21 mouse cellular contexts compared by ENCODE assay signal in the genomic region with DNA sequence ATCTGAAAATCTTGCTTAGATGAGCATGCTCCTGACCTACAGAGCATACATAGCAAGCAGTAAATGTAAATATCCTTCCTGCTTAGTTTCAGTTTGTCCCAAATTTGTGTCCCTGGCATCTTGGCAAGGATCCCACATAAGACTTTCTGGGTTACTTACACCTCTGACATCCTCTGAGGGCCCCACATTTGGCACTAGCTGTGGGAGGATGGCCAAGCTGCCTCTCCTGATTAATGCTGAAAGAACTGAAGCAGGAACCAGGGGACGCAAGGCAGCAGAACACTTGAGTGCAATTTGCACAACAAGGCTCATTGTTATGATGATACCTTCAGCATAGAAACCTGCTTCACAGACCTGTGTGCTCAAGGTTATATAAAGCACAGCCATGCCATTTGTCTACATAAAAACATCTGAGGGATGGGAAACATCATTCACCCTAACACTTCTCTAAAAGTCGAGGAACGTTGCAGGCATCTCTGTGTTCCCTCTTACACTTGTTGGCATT.
"Had no signal": no experiment of that assay in that cellular context is flagged by ENCODE, and none has a peak within 500 bp of the region (broad histone marks: within the 10 kb centered on the region; RNA-seq: fewer than 3 reads in every experiment).

No protein-coding gene starts in this region.

- DNase-seq: kidney, adult 8-10 months; kidney, postnatal 10 days; kidney, postnatal 36 days; layer of hippocampus, postnatal 36 days; liver; lung, adult 18-20 months; thymus, adult 2 months; thymus, postnatal 14 days; thymus, postnatal 4 days had no signal

- H3K9me3 ChIP-seq: kidney, embryonic 15.5 days; limb, embryonic 10.5 days; liver, embryonic 15.5 days; midbrain, embryonic 12.5 days; midbrain, embryonic 15.5 days; neural tube, embryonic 13.5 days had no signal

- H3K27ac ChIP-seq: kidney, embryonic 15.5 days; left cerebral cortex, adult 2 months; limb, embryonic 10.5 days; limb, embryonic 13.5 days; liver, embryonic 12.5 days; liver, embryonic 15.5 days; macrophage; midbrain, embryonic 12.5 days; midbrain, embryonic 15.5 days; neural tube, embryonic 13.5 days; stomach, postnatal 0 days had no signal

- ATAC-seq: liver, embryonic 12.5 days; lung, postnatal 0 days; midbrain, embryonic 15.5 days had no signal

- H3K4me1 ChIP-seq: kidney, embryonic 15.5 days; limb, embryonic 10.5 days; limb, embryonic 13.5 days; liver, embryonic 12.5 days; liver, embryonic 15.5 days; midbrain, embryonic 12.5 days; midbrain, embryonic 15.5 days had no signal

- H3K4me2 ChIP-seq: kidney, embryonic 15.5 days; limb, embryonic 13.5 days; liver, embryonic 12.5 days; liver, embryonic 15.5 days; midbrain, embryonic 12.5 days; midbrain, embryonic 15.5 days; neural tube, embryonic 13.5 days had no signal

- H3K27me3 ChIP-seq: kidney, embryonic 15.5 days; liver, embryonic 12.5 days; liver, embryonic 15.5 days; midbrain, embryonic 12.5 days; midbrain, embryonic 15.5 days; neural tube, embryonic 13.5 days had no signal

- H3K9ac ChIP-seq: kidney, embryonic 15.5 days; limb, embryonic 13.5 days; liver, embryonic 12.5 days; liver, embryonic 15.5 days; midbrain, embryonic 12.5 days; midbrain, embryonic 15.5 days; neural tube, embryonic 13.5 days had no signal

- H3K36me3 ChIP-seq: kidney, embryonic 15.5 days; limb, embryonic 10.5 days; limb, embryonic 13.5 days; liver, embryonic 12.5 days; liver, embryonic 15.5 days; midbrain, embryonic 12.5 days; midbrain, embryonic 15.5 days; neural tube, embryonic 13.5 days had no signal

- H3K4me3 ChIP-seq: kidney, embryonic 15.5 days; left cerebral cortex, adult 2 months; limb, embryonic 10.5 days; limb, embryonic 13.5 days; liver, embryonic 12.5 days; liver, embryonic 15.5 days; midbrain, embryonic 12.5 days; midbrain, embryonic 15.5 days; neural tube, embryonic 13.5 days had no signal
